Mouse (Mus musculus) C2C12 (cell line): ENCODE measurements around the gene Mical2. TPM values are rescaled to one million over a fixed set of nuclear protein-coding genes. Genes with fewer than 3 reads are reported as not detected.

Source experiments
- H3K27me3 ChIP-seq: one replicate; pipeline ENCODE4 v1.6.1; 2011; ENCODE audit not compliant: control insufficient read depth, insufficient read depth, insufficient read length
- H3K36me3 ChIP-seq: one replicate; pipeline ENCODE4 v1.6.1; 2011; ENCODE audit not compliant: control insufficient read depth, insufficient read depth
- H3K4me3 ChIP-seq: one replicate; pipeline ENCODE4 v1.5.1; 2011; ENCODE audit warnings: mild to moderate bottlenecking, control low read depth; ENCODE audit not compliant: poor library complexity, insufficient read depth, severe bottlenecking
- H3K79me2 ChIP-seq: one replicate; pipeline ENCODE4 v1.6.1; 2011; ENCODE audit not compliant: control insufficient read depth, insufficient read depth
- H3K79me3 ChIP-seq: one replicate; pipeline ENCODE4 v1.6.1; 2011; ENCODE audit warnings: low read depth, control low read depth
- H3ac ChIP-seq: one replicate; pipeline ENCODE3; 2011; ENCODE audit warnings: low read depth; ENCODE audit not compliant: control insufficient read depth, insufficient read length
- CEBPB ChIP-seq: IDR thresholded peaks from one replicate; pipeline ENCODE4 v1.6.1; 2011; ENCODE audit warnings: low read depth, mild to moderate bottlenecking, control low read depth, moderate library complexity
- CTCF ChIP-seq: IDR thresholded peaks from one replicate; pipeline ENCODE4 v1.5.1; 2011; ENCODE audit not compliant: control insufficient read depth, insufficient read depth, insufficient read length
- FOSL1 ChIP-seq: IDR thresholded peaks from one replicate; pipeline ENCODE4 v1.8.0; 2011; ENCODE audit warnings: mild to moderate bottlenecking, low read length; ENCODE audit not compliant: poor library complexity, insufficient read depth, severe bottlenecking
- MAX ChIP-seq: IDR thresholded peaks from one replicate; pipeline ENCODE4 v1.6.1; 2011; ENCODE audit warnings: mild to moderate bottlenecking, control low read depth
- MYOD1 ChIP-seq: IDR thresholded peaks from one replicate; pipeline ENCODE4 v1.6.1; 2011; ENCODE audit warnings: low read depth; ENCODE audit not compliant: control insufficient read depth, insufficient read length
- MYOG ChIP-seq: IDR thresholded peaks from one replicate; pipeline ENCODE4 v1.6.1; 2011; ENCODE audit not compliant: control insufficient read depth, insufficient read length; ENCODE audit errors: extremely low read depth
- USF1 ChIP-seq: IDR thresholded peaks from one replicate; pipeline ENCODE4 v1.6.1; 2011; ENCODE audit warnings: low read depth, mild to moderate bottlenecking, control low read depth, moderate library complexity
- polyA plus RNA-seq: library from polyadenylated mRNA; unstranded; fragments of >200 nt; fragmentation: generic; extraction: Trizol; gene quantifications from one replicate; pipeline ENCODE4 v1.2.1, GENCODE M21; 2012; ENCODE audit warnings: missing spikeins

The Mical2 gene
- polyA plus RNA-seq, 1 experiment, result 76.9 TPM

- Histone ChIP-seq H3K79me2 (no peaks in the 10 kb centered on the region), H3K4me3 (no peak overlapping the region)
- TF ChIP-seq CTCF (no peak), FOSL1 (no peak), MYOG (no peak), CEBPB (no peak), MAX (no peak), MYOD1 (no peak), USF1 (no peak)
Observed at GRCm38 (mm10) chr7:112409991-112410390, 184.3 kb downstream of the Mical2 start.

GRCm38 (mm10) chr7:112413286-112413685 is 187.6 kb downstream of the Mical2 start:
- Histone ChIP-seq H3K4me3 (no peak overlapping the region), H3K79me2 (no peaks in the 10 kb centered on the region), H3K79me3 (no peaks in the 10 kb centered on the region), H3K27me3 (no peaks in the 10 kb centered on the region), H3K36me3 (no peaks in the 10 kb centered on the region), H3ac (no peak overlapping the region)
- TF ChIP-seq MYOG (no peak), MYOD1 (no peak), FOSL1 (no peak)

More at GRCm38 (mm10) chr7:112409991-112410390, 184.3 kb downstream of the Mical2 start:
- H3ac ChIP-seq, result no peak overlapping the region
- H3K36me3 ChIP-seq, result no peaks in the 10 kb centered on the region
- H3K27me3 ChIP-seq, result no peaks in the 10 kb centered on the region
- no peaks in the 10 kb centered on the region for H3K79me3 ChIP-seq

GRCm38 (mm10) chr7:112416058-112416526 is 190.4 kb downstream of the Mical2 start:
- TF ChIP-seq MYOG (no peak), MYOD1 (no peak), CTCF (no peak), CEBPB (no peak), MAX (no peak), USF1 (no peak), FOSL1 (no peak)
- Histone ChIP-seq H3K79me3 (no peaks in the 10 kb centered on the region), H3K36me3 (no peaks in the 10 kb centered on the region), H3K79me2 (no peaks in the 10 kb centered on the region), H3K4me3 (no peak overlapping the region), H3K27me3 (no peaks in the 10 kb centered on the region), H3ac (no peak overlapping the region)

GRCm38 (mm10) chr7:112416730-112417513 is 191.3 kb downstream of the Mical2 start:
- Histone ChIP-seq H3K36me3 (no peaks in the 10 kb centered on the region), H3ac (no peak overlapping the region), H3K79me2 (no peaks in the 10 kb centered on the region), H3K4me3 (no peak overlapping the region), H3K27me3 (no peaks in the 10 kb centered on the region), H3K79me3 (no peaks in the 10 kb centered on the region)
- TF ChIP-seq MYOG (no peak), MAX (no peak)

- Histone ChIP-seq H3K79me2 (no peaks in the 10 kb centered on the region), H3K27me3 (no peaks in the 10 kb centered on the region), H3K79me3 (no peaks in the 10 kb centered on the region), H3K4me3 (no peak overlapping the region), H3ac (no peak overlapping the region), H3K36me3 (no peaks in the 10 kb centered on the region)
- TF ChIP-seq CEBPB, result no peak
- TF ChIP-seq FOSL1, result no peak
Observed at GRCm38 (mm10) chr7:112417598-112417997, 191.9 kb downstream of the Mical2 start.

GRCm38 (mm10) chr7:112423438-112423837 is 197.8 kb downstream of the Mical2 start:
- Histone ChIP-seq H3K79me2 (peaks cover 5% of the 10 kb centered on the region), H3ac (no peak overlapping the region)
- no peak for TF ChIP-seq CTCF
- TF ChIP-seq MYOG, result no peak
- no peak for TF ChIP-seq MAX
- TF ChIP-seq USF1, result no peak
- no peak for TF ChIP-seq MYOD1
- no peak for TF ChIP-seq CEBPB
- TF ChIP-seq FOSL1, result no peak

More at GRCm38 (mm10) chr7:112423438-112423837, 197.8 kb downstream of the Mical2 start:
- H3K79me3 ChIP-seq, result peaks cover under 1% of the 10 kb centered on the region
- H3K27me3 ChIP-seq, result no peaks in the 10 kb centered on the region
- H3K36me3 ChIP-seq, result no peaks in the 10 kb centered on the region
- H3K4me3 ChIP-seq, result no peak overlapping the region
